Mouse (Mus musculus) urinary bladder, adult 2 months (tissue): ENCODE results near the gene Gm5485. TPM values are rescaled to one million over a fixed set of nuclear protein-coding genes. Genes with fewer than 3 reads are reported as not detected.

ENCODE experiments used
- DNase-seq: peaks from one replicate; pipeline ENCODE4 v3.0.0; 2022; ENCODE audit warnings: low spot score
- polyA plus RNA-seq: library from polyadenylated mRNA; depleted of rRNA; stranded (reverse); fragments of >200 nt; gene quantifications from 2 replicates; pipeline ENCODE4 v1.2.3, GENCODE M21; 2012; rRNA removed

Gm5485 gene
- polyA plus RNA-seq = not detected in 2 replicates

GRCm38 (mm10) chr16:48412246-48412645 is at the start of gene Gm5485:
Gene Gm5485, minus strand, starts transcription at chr16:48412416.
- no peak for DNase-seq

- no peak for DNase-seq
Measured at GRCm38 (mm10) chr16:48453264-48453663, 41.0 kb upstream of the Gm5485 start.

- no peak for DNase-seq
Measured at GRCm38 (mm10) chr16:48446161-48446925, 34.1 kb upstream of the Gm5485 start.

GRCm38 (mm10) chr16:48444589-48444988 is 32.4 kb upstream of the Gm5485 start:
- no peak for DNase-seq

GRCm38 (mm10) chr16:48437476-48437875 is 25.3 kb upstream of the Gm5485 start:
- DNase-seq = no peak

GRCm38 (mm10) chr16:48435454-48435853 is 23.2 kb upstream of the Gm5485 start:
- no peak for DNase-seq

GRCm38 (mm10) chr16:48431027-48431426 is 18.8 kb upstream of the Gm5485 start, which contains the start of gene Morc1:
Gene Morc1, plus strand, starts transcription at chr16:48431237.
- no peak for DNase-seq

GRCm38 (mm10) chr16:48429427-48429826 is 17.2 kb upstream of the Gm5485 start:
- no peak for DNase-seq

GRCm38 (mm10) chr16:48424069-48424468 is 11.9 kb upstream of the Gm5485 start:
- DNase-seq = no peak

- no peak for DNase-seq
Measured at GRCm38 (mm10) chr16:48422501-48422900, 10.3 kb upstream of the Gm5485 start.

- DNase-seq = no peak
Measured at GRCm38 (mm10) chr16:48419035-48419434, 6.8 kb upstream of the Gm5485 start.

- DNase-seq = no peak
Measured at GRCm38 (mm10) chr16:48418557-48418956, 6.3 kb upstream of the Gm5485 start.

- DNase-seq = no peak
Measured at GRCm38 (mm10) chr16:48410125-48410524, 2.1 kb downstream of the Gm5485 start.

GRCm38 (mm10) chr16:48409580-48409979 is 2.6 kb downstream of the Gm5485 start:
- no peak for DNase-seq

GRCm38 (mm10) chr16:48405674-48406403 is 6.4 kb downstream of the Gm5485 start:
- no peak for DNase-seq

- DNase-seq = no peak
Measured at GRCm38 (mm10) chr16:48404009-48404408, 8.2 kb downstream of the Gm5485 start.

GRCm38 (mm10) chr16:48403423-48403822 is 8.8 kb downstream of the Gm5485 start:
- no peak for DNase-seq

- DNase-seq = no peak
Measured at GRCm38 (mm10) chr16:48402963-48403362, 9.3 kb downstream of the Gm5485 start.

GRCm38 (mm10) chr16:48395278-48395677 is 16.9 kb downstream of the Gm5485 start:
- DNase-seq = no peak

- DNase-seq = no peak
Measured at GRCm38 (mm10) chr16:48386982-48387381, 25.2 kb downstream of the Gm5485 start.

GRCm38 (mm10) chr16:48383582-48384257 is 28.5 kb downstream of the Gm5485 start:
- no peak for DNase-seq

GRCm38 (mm10) chr16:48373711-48374485 is 38.3 kb downstream of the Gm5485 start:
- DNase-seq = no peak
